Mouse (Mus musculus) lung, postnatal 14 days (tissue): ENCODE results near the gene Tfip11.

Source experiments
- DNase-seq: peaks from one replicate; pipeline ENCODE4 v3.0.0; 2021

Tfip11 gene

DNA sequence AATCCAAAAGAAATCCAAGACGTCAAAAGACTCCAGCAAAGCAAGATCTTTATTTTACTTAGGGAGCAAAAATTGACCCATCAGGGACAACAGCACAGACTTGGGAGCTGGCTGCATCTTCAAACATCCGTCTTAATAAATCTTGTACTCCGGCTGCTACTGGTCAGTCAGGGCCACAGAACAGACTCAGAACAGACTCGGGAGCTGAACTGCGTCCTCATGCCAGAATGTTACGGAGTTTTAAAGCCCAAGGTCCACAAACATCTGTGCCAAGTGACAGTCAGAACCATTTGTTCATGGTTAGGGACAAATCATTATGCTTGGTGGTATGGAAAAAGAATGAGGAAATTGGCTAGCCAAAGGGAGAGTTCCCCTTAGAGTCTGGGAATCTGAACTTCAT lies 2.9 kb upstream of the Tfip11 start:
- no peak for DNase-seq

- DNase-seq, result peak; percentile 52
These were observed 1.3 kb upstream of the Tfip11 start for GRCm38 (mm10) chr5:112324637-112325545.

DNA sequence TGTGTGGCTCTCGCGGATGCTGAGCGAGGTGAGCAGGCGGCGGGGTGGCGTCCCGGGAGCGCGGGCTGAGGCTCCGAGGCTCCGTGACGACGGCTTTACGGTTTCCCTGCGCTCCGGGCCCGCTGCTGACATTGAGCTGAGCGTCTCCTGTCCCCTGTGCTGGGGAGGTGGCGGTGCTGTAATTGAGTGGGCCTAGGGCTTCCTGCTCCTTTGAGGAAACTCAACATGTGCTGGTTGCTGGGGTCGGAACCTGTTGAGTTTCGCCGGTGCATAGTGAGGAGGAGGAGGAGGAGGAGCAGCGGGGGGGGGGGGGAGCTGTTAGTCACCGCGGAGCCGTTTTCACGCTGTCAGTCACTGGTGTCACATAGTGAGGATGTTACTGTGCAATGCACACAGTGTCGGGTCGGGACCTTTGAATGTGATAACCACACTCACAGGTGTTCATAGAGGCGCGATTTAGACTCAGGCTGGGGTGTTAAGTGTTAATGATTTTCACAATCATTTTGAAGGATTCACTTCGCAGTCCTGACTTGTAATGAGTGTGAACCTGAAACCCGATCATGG lies 370 bp downstream of the Tfip11 start:
- DNase-seq, result no peak

DNA sequence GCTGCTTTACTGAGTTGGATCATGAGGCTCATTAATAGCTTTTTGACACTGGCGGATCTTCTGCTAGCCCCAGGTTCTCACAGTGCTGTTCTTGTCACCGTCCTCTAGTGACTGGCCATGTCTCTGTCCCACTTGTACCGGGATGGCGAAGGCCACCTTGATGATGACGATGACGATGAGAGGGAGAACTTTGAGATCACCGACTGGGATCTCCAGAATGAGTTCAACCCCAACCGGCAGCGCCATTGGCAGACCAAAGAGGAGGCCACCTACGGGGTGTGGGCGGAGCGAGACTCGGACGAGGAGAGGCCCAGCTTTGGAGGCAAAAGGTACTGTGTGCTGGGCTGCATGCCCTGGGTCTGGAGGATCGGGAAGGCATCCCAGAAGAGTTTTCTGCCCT lies 1.7 kb downstream of the Tfip11 start:
- no peak for DNase-seq

DNA sequence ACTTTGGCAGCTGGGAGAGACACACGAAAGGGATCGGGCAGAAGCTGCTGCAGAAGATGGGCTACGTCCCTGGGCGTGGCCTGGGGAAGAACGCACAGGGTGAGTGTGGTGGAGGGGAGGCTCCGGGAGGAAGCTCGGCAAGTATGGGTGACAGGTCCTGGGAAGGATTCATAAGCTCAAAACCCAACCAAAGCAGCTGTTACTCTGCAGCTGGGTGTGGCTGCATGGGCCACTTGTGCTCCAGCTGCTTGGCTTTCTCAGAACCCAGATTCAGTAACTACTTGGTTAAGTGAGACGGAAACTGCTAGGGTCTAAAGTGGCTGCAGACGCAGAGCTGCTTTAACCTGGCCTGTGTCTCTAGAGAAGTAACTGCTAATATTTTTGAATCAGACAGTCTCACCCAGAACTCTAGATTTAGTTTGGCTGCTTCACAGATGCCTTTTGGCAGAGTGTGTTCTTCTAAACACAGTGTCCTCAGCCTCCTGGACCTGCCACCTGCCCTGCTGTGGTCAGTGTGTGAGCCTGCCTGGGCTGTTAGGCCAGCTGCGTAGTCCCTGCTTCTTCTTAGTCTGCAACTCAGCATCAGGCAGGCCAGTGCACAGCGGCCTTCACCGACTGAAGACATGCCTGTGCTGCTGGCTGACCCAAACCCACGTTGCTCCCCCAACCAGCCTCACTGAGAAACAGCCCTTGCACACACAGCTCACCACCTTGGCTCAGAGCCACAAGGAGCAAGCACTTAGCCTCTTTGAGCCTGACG lies 3.8 kb downstream of the Tfip11 start:
- no peak for DNase-seq

GRCm38 (mm10) chr5:112335473-112335872 lies 9.3 kb downstream of the Tfip11 start:
- peak; percentile 68 for DNase-seq

- no peak for DNase-seq
These were observed 10.8 kb downstream of the Tfip11 start for GRCm38 (mm10) chr5:112337004-112337403.

DNA sequence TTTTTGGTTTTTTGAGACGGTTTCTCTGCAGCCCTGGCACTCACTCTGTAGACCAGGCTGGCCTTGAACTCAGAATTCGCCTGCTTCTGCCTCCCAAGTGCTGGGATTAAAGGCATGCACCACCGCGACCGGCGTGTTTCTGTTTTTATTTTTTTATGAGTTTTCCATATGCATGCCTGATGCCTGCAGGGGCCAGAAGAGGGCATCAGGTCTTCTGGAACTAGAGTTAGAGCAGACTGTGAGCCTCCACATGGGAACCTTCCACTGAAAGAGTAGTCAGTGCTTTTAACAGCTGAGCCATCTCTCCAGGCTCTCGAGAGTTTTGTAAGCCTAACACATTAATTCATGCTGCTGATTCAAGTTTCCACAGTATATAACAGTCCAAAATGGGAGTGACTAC lies 13.1 kb downstream of the Tfip11 start:
- no peak for DNase-seq

DNA sequence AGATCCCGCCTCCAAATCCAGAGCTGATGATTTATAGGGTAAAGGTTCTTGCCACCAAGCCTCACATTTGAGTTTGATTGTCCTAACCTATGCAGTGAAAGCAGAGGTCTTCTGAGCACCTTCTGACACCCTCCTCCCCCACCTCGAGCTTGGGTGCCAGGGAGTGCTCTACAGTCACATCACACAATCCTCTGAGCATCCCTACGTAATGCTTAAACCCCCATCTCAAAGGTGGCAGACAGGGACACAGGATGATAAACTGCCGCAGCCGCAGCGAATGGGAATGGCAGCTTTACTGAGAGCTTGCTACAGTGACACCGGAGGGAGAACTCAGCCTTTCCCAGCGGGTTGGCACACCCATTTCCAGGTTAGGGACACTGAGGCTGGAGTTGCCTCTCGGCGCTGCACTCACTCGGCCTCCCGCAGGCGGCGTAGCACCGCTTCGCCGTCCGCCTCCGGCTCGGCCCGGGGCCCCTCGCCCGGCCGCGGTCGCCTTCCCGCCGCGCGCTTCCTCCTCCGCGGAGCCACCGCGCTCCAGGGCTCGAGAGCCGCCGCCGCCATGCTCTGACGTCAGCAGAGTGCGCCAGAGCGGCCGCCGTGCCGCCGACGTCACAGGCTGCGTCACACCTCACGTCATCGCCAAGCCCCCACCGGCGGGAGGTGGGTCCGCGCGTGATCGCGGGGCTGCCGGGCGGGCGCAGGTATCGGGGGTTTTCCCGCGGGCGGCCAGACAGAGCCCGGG lies 16.5 kb downstream of the Tfip11 start, which contains the start of the genes Srrd and Hps4:
Gene Srrd, minus strand, starts transcription at position 578 of the 742 bp plus-strand sequence.
Gene Hps4, plus strand, starts transcription at position 621 of the 742 bp plus-strand sequence.
- DNase-seq, result peak; percentile 91

- no peak for DNase-seq
These were observed 17.0 kb downstream of the Tfip11 start for GRCm38 (mm10) chr5:112343205-112343595.

DNA sequence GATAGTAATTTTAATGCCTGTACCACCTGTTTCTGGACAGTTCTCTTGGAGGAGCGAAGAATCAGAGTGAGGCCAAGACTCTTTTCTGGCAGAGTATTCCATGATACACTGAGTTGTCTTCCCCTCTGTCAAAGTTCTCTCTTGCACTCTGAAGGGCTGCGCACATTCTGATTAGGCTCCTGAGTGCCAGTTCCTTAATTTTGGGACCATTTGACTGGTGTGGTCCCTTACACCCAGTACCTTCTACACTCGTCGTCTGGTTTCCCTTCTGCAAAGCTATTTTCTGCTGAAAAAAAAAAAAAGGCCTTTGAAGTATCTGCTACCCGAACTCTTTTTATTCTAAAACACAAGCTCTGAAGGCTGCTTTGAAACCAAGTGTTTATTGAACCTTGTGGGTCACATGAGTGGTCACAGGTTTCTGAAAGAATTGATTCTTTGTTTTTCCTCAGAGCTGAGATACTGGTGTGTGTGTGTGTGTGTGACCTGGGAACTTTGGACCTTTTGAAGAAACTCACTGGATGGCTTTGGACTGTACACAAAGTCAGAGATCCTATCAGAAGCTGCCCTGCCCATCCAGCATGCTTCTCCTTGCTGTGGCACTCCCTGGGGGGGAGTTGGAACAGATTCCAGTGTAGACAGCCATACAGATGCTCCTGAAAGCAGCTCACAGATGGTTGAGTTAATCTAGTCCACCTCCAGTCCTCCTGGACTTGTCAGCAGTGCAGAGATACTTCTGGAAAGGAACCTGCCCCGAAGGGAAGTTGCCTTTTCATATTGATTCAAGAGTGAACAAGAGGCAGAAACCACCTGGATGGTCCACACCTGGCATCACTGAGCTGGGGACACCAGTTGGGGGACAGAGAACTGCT lies 18.2 kb downstream of the Tfip11 start:
- DNase-seq, result no peak

DNA sequence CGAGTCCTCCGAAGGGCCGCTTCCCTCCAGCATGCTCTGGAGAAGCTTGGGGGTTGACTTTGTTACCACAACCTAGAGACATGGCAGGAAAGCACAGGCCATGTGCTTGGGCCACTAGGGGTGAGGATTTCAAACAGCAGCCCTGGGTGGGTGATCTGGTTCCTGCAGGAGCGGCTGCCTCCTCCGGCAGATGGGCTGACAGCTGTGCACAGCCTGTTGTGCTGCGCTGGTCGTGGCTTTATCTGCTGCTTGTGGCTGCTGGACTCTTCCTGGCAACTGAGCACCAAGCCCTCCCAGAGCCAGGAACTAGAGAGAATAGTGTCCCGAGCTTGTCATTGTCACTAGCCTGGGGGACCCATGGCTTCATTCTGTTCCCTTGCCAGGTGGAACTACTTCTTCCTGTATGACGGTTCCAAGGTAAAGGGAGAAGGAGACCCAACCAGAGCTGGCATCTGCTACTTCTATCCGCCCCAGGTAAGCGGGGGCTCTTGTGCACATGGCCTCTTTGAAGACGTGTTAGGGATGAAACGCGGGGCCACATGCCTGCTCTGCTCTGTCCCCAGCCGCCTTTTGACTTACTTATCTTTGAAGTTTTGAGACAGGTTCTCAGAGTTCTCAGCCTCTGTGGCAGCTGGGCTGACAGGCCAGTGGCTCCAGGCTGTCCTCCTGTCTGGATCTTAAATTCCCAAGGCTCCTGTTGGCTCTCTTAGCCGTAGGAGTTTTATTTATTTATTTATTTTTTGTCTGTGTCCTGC lies 20.2 kb downstream of the Tfip11 start:
- no peak for DNase-seq

DNA sequence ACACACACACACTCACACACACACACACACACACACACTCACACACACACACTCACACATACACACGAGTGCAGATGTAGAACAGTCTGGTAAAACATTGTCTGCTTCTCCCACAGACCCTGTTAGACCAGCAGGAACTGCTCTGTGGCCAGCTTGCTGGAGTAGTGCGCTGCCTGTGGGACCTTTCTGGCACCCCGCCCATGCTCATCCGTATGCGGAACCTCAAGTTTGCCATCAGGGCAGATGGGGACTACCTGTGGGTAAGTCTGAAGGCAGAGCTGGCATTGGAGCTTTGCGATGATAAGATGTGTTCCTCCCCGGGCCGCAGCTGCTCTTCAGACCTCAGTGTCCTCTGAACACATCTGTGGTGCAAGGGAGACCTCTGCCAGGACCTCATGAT lies 23.0 kb downstream of the Tfip11 start:
- no peak for DNase-seq

DNA sequence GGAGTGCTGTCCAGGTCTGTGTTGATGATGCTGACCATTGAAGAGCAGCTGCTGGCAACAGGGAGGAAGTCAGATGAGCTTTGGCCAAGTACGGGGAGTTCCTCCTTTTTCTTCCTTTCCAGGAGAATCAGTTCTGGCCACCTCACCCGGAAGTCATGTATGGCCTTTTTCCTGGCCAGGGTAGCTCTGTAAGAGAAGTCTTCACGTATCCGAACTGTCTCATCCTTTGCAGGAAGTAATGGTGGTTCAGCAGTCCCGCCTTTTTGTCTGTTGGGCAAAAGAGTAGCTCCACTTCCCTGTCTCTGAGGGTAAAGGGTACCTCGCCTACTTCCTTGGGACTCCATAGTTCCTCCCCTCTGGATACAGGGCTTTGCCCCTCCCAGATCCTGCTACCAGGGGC lies 29.3 kb downstream of the Tfip11 start:
- no peak for DNase-seq

DNA sequence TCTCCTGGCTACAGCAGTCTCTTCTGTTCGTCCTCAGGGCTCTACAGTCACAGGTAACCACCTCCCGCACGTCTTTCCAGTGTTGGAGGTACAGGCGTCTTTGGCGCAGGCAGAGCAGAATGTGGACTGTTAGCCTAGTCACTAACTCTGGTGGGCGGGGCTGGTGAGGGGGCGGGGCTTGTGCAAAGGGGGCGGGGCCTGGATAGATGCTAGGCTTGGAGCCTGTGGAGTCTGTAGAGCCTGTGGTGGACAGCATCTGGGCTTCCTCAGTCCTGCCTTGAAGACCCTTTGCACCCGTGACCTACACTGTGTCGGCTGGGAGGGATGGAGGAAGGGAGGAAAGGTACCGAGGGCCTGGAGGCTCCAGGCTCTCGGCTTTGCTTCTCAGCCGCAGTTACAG lies 29.8 kb downstream of the Tfip11 start, which contains the start of gene Gm6583:
Gene Gm6583, minus strand, starts transcription at position 124 of the 400 bp plus-strand sequence.
- DNase-seq, result no peak

- peak; percentile 18 for DNase-seq
These were observed 30.2 kb downstream of the Tfip11 start for GRCm38 (mm10) chr5:112356322-112356721.

DNA sequence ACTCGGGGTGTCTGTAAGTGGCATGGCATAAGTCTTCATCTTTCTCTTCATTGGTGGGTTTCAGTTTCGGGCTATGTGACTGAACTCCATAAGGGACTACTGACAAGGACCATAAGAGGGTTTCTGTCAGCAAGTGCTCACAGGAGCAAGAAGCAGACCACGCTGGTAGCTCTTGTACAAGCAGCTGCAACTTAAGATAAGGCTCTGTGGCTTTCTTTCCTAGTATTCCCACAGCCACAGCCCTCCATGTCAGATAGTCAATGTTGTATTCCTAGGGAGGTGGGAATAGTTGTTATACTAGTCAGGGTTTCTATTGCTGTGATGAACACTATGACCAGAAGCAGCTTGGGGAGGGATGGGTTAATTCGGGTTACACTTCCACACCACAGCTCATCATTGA lies 33.4 kb downstream of the Tfip11 start:
- DNase-seq, result no peak

DNA sequence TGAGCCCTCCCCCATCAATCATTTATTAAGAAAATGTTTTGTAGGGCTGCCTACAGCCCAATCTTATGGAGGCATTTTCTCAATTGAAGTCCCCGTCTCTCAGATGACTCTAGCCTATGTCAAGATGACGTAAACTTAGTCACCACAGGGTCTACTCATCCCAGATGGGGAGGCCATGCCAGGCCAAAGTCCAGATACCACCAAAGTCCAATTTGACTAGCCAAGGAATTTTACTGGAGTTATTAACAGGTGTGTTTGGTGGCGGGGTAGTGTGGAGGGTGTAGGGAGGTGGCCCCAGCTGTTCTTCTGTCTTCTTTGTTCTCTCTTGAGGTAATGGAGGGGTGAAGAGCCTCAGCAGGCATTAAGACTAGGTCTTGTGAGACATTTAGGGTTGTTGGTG lies 33.9 kb downstream of the Tfip11 start:
- no peak for DNase-seq

GRCm38 (mm10) chr5:112364184-112364797 lies 38.1 kb downstream of the Tfip11 start:
- no peak for DNase-seq

DNA sequence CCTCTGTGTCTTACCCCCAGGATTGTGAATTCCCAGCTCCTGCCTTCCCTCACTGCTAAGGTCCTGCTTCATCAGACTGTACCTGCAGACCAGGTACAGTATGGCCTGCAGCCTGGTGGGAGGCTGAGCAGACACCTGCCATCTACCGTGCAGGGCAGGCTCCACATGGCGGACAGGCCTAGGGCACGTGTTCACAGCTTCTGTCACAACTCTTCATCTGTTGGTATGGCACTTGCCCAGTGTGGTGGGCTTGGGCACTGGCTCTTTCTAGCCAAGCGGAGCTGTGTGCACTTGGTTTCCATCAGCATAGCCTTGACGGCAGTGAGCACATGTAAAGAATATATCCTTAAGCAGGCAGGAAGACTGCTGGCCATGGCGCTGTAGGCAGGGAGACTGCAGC lies 40.7 kb downstream of the Tfip11 start:
- DNase-seq, result no peak

- no peak for DNase-seq
These were observed 41.2 kb downstream of the Tfip11 start for GRCm38 (mm10) chr5:112367338-112367737.
